Mouse (Mus musculus) liver, adult 2 months (tissue): ENCODE measurements around the gene Zmiz2. TPM values are rescaled to one million over a fixed set of nuclear protein-coding genes. Genes with fewer than 3 reads are reported as not detected.

ENCODE experiments used
- DNase-seq: peaks from one replicate; pipeline ENCODE4 v3.0.0-alpha.2; 2011; ENCODE audit warnings: low read depth, low spot score; ENCODE audit errors: extremely low read depth
- H3K27ac ChIP-seq: fragments of 200-500 bp; replicated peaks from 2 replicates; pipeline ENCODE4 v1.5.1; 2012; ENCODE audit warnings: low read depth, mild to moderate bottlenecking, control low read depth, inconsistent platforms, low read length; ENCODE audit not compliant: insufficient read depth
- H3K27me3 ChIP-seq: fragments of 200-500 bp; 2 replicates; pipeline ENCODE4 v1.6.1; 2012; ENCODE audit warnings: mild to moderate bottlenecking, moderate library complexity, low read length, inconsistent platforms; ENCODE audit not compliant: control insufficient read depth, insufficient read depth
- H3K36me3 ChIP-seq: fragments of 200-500 bp; 2 replicates; pipeline ENCODE4 v1.6.1; 2012; ENCODE audit warnings: low read length, inconsistent platforms; ENCODE audit not compliant: control insufficient read depth, insufficient read depth
- H3K4me1 ChIP-seq: fragments of 200-500 bp; 2 replicates; pipeline ENCODE4 v1.6.1; 2011; ENCODE audit warnings: low read length; ENCODE audit not compliant: control insufficient read depth, insufficient read depth
- H3K4me3 ChIP-seq: fragments of 200-500 bp; 2 replicates; pipeline ENCODE4 v1.5.1; 2011; ENCODE audit warnings: low read depth, mild to moderate bottlenecking, control low read depth, low read length, moderate library complexity; ENCODE audit not compliant: insufficient read depth
- H3K79me2 ChIP-seq: fragments of 200-500 bp; 2 replicates; pipeline ENCODE4 v1.6.1; 2012; ENCODE audit warnings: inconsistent platforms, mild to moderate bottlenecking, low read length, moderate library complexity; ENCODE audit not compliant: control insufficient read depth, insufficient read depth
- H3K9ac ChIP-seq: fragments of 200-500 bp; 2 replicates; pipeline ENCODE4 v1.6.1; 2012; ENCODE audit warnings: low read depth, mild to moderate bottlenecking, control low read depth, inconsistent platforms, low read length
- CTCF ChIP-seq: fragments of 200-500 bp; IDR thresholded peaks from 2 replicates; pipeline ENCODE4 v1.5.1; 2011; ENCODE audit warnings: low read depth, low read length, control low read depth
- POLR2A ChIP-seq: fragments of 200-500 bp; IDR thresholded peaks from 2 replicates; pipeline ENCODE4 v1.6.1; 2011; ENCODE audit warnings: low read length, control low read depth; ENCODE audit not compliant: insufficient read depth; ENCODE audit errors: extremely low read depth
- WGBS: fragments of 180-500 bp; shearing (Covaris S2); methylation state at CpG from one replicate; pipeline ENCODE4 v1.1.7; 2018; 5-methylcytosine and 5-hydroxymethylcytosine counted together
- polyA plus RNA-seq: library from polyadenylated mRNA; depleted of rRNA; stranded (reverse); fragments of >200 nt; gene quantifications from 2 replicates; pipeline ENCODE4 v1.2.3, GENCODE M21; 2012
- total RNA-seq: library from RNA; depleted of rRNA; stranded (reverse); fragments of >200 nt; gene quantifications from 2 replicates; pipeline ENCODE4 v1.2.3, GENCODE M21; 2014

Gene Zmiz2
- total and polyA plus RNA-seq, 2 experiments: 3.0 to 14.7 TPM

DNA sequence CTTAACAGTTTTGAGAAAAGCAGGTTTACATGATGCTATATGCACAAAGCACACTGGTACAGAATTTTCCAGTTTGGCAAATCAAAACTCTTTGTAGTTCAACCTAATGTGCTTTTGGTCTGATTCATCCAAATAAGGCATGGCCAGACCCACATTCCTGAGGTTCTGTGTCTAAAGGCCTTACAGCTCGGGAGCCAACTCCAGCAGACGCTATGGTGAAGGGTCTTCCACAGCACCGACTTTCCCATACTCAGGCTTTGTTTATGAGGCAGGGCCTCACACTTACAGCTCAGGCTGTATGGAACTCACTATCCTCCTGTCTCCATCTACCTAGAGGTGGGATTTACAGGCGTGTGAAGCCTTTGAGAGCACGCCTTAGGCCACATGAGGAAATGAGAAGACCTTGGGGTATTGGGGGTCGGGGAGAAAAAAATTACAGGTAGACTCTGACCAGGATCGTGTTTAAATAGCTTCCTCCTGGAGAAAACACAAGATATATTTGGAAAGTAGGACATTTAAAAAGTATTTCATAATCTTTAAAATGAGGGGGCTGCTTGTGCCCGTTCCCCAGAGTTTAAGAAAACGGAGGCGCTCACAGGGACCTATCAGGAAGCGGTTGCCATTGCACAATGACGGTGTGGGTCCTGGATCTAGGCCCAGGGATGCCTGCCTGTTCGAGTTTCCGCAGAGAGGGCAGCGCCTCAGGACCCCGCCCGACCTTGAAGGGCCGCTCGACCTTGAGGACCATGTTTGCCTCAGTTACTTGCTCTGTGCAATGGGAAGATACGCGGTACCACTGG lies 26.1 kb downstream of the Zmiz2 start, which contains the start of gene Ppia:
Gene Ppia (plus strand): TSS at position 693 of the 800 bp plus-strand sequence.
- peak within 1 kb of the TSS; percentile 87 for H3K4me3 ChIP-seq
- H3K4me1 ChIP-seq: peaks cover 14% of the 10 kb centered on the region
- no peaks in the 10 kb centered on the region for H3K27me3 ChIP-seq
- peak; percentile 81 for DNase-seq
- peak within 1 kb of the TSS; percentile 92 for H3K9ac ChIP-seq
- TF ChIP-seq CTCF: no peak
- TF ChIP-seq POLR2A: 0 out of 2 replicates have a peak, but pooled peaks have one; percentile 47
- peaks cover 11% of the 10 kb centered on the region for H3K79me2 ChIP-seq
- 16% methylated on average over 21 of the region's 21 CpGs for WGBS
- peak within 1 kb of the TSS; percentile 94 for H3K27ac ChIP-seq
- peaks cover 21% of the 10 kb centered on the region for H3K36me3 ChIP-seq

DNA sequence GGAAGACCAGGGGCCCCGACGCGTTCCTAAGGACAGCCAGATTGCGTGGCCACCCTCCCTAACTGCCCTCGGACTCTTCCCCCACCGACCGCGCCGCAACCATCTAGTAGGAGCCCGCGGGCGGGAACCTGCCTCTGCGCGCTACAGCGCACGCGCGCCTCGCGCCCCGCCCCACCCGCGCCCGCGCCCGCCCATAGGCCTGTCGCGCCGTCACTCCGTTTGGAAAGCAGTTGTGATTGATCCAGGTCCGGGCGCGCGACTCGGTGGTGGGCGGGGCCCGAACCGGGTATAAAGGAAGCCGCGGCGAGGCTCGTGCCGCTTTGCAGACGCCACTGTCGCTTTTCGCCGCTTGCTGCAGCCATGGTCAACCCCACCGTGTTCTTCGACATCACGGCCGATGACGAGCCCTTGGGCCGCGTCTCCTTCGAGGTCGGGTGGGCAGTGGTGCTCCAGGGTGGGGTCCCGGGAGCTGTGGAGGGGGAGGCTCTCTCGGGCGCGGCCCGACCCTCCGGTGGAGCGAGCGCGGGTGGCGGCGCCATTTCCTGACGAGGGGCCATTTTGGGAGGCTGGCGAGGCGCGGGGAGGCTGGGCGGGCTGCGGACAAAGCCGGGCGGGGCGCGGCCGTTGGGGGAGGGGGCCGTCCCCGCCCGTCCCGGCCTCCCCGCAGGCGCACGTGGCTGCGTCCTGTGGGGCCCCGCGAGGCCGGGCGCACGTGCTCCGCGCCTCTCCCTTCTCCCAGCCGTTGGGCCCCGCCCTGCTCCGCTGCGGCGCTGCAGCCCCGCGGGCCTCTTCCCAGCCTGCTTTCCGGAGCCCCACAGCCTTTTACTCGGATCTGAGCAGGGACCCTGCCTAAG lies 26.9 kb downstream of the Zmiz2 start:
- H3K4me1 ChIP-seq: peaks cover 14% of the 10 kb centered on the region
- peaks cover 26% of the 10 kb centered on the region for H3K36me3 ChIP-seq
- peak; percentile 65 for DNase-seq
- peaks cover 11% of the 10 kb centered on the region for H3K79me2 ChIP-seq
- H3K27ac ChIP-seq: peak overlapping the region; percentile 94
- TF ChIP-seq POLR2A (peak; percentile 94), CTCF (no peak)
- H3K27me3 ChIP-seq: no peaks in the 10 kb centered on the region
- peak overlapping the region; percentile 87 for H3K4me3 ChIP-seq
- under 1% methylated on average over 98 of the region's 102 CpGs for WGBS
- H3K9ac ChIP-seq: peak overlapping the region; percentile 92

GRCm38 (mm10) chr11:6416405-6417034 lies 27.6 kb downstream of the Zmiz2 start:
- 1% methylated on average over 30 of the region's 30 CpGs for WGBS
- Histone ChIP-seq H3K36me3 (peaks cover 27% of the 10 kb centered on the region), H3K79me2 (peaks cover 11% of the 10 kb centered on the region)

GRCm38 (mm10) chr11:6417069-6417468 lies 28.2 kb downstream of the Zmiz2 start:
- peaks cover 14% of the 10 kb centered on the region for H3K4me1 ChIP-seq
- DNase-seq: no peak
- no peak for TF ChIP-seq POLR2A
- TF ChIP-seq CTCF: no peak
- peak overlapping the region; percentile 87 for H3K4me3 ChIP-seq
- no peaks in the 10 kb centered on the region for H3K27me3 ChIP-seq
- H3K27ac ChIP-seq: no peak overlapping the region
- H3K9ac ChIP-seq: peak overlapping the region; percentile 49
- H3K36me3 ChIP-seq: peaks cover 27% of the 10 kb centered on the region
- 32% methylated on average over 2 of the region's 2 CpGs for WGBS
- H3K79me2 ChIP-seq: peaks cover 11% of the 10 kb centered on the region

More at GRCm38 (mm10) chr11:6416405-6417034, 27.6 kb downstream of the Zmiz2 start:
- 0 out of 2 replicates have a peak, but pooled peaks have one; percentile 11 for TF ChIP-seq POLR2A
- no peak for TF ChIP-seq CTCF
- peak; percentile 54 for DNase-seq
- peak overlapping the region; percentile 87 for H3K4me3 ChIP-seq
- H3K27ac ChIP-seq: peak overlapping the region; percentile 87
- H3K4me1 ChIP-seq: peaks cover 14% of the 10 kb centered on the region
- no peaks in the 10 kb centered on the region for H3K27me3 ChIP-seq
- peak overlapping the region; percentile 92 for H3K9ac ChIP-seq

GRCm38 (mm10) chr11:6417490-6417889 lies 28.6 kb downstream of the Zmiz2 start:
- Histone ChIP-seq H3K27me3 (no peaks in the 10 kb centered on the region), H3K4me1 (peaks cover 14% of the 10 kb centered on the region), H3K4me3 (peak overlapping the region; percentile 19; the same call in 1 of the 2 replicates), H3K79me2 (peaks cover 11% of the 10 kb centered on the region), H3K27ac (no peak overlapping the region), H3K36me3 (peaks cover 27% of the 10 kb centered on the region), H3K9ac (no peak overlapping the region)
- DNase-seq: no peak
- TF ChIP-seq CTCF (no peak), POLR2A (no peak)
